Mouse (Mus musculus): ENCODE results near the gene Milr1.

The Milr1 gene

GRCm38 (mm10) chr11:106802069-106802627 lies 51.1 kb downstream of the Milr1 start:
- in situ Hi-C loops (cut with MboI, MseI), result loop anchor here in 1 of 2 experiments (10.0 kb wide), 1 partner anchor 843 kb away; no protein-coding TSS in a partner anchor

- in situ Hi-C loops (cut with MboI, MseI), result loop anchor here in 1 of 2 experiments (10.0 kb wide), 1 partner anchor 837 kb away; no protein-coding TSS in a partner anchor
Measured at GRCm38 (mm10) chr11:106807442-106807841, 56.4 kb downstream of the Milr1 start.

GRCm38 (mm10) chr11:106812410-106813136 lies 61.5 kb downstream of the Milr1 start:
- in situ Hi-C loops (cut with MboI, MseI), result no loop called here

- in situ Hi-C loops (cut with MboI, MseI), result no loop called here
Measured at GRCm38 (mm10) chr11:106814601-106815320, 63.7 kb downstream of the Milr1 start.

- in situ Hi-C loops (cut with MboI, MseI), result no loop called here
Measured at GRCm38 (mm10) chr11:106815331-106815730, 64.3 kb downstream of the Milr1 start.

- in situ Hi-C loops (cut with MboI, MseI), result no loop called here
Measured at GRCm38 (mm10) chr11:106815761-106816160, 64.7 kb downstream of the Milr1 start.

GRCm38 (mm10) chr11:106816316-106816715 lies 65.3 kb downstream of the Milr1 start:
- in situ Hi-C loops (cut with MboI, MseI), result no loop called here

- in situ Hi-C loops (cut with MboI, MseI), result no loop called here
Measured at GRCm38 (mm10) chr11:106817156-106817555, 66.1 kb downstream of the Milr1 start.

- in situ Hi-C loops (cut with MboI, MseI), result no loop called here
Measured at GRCm38 (mm10) chr11:106817808-106818207, 66.8 kb downstream of the Milr1 start.

- in situ Hi-C loops (cut with MboI, MseI), result no loop called here
Measured at GRCm38 (mm10) chr11:106818341-106818740, 67.3 kb downstream of the Milr1 start.

Measured in T-helper 17 cell (primary cell).